Mouse (Mus musculus) CD4-positive, CD25-positive, alpha-beta regulatory T cell (primary cell): ENCODE measurements around the gene Klhl26. TPM values are rescaled to one million over a fixed set of nuclear protein-coding genes. Genes with fewer than 3 reads are reported as not detected.

Experiments
- polyA plus RNA-seq: library from polyadenylated mRNA; unstranded; fragments of 100-300 nt; shearing (Covaris generic); gene quantifications from one replicate; pipeline ENCODE4 v1.2.1, GENCODE M21; 2017

The Klhl26 gene
- polyA plus RNA-seq = 19.3 TPM

DNA sequence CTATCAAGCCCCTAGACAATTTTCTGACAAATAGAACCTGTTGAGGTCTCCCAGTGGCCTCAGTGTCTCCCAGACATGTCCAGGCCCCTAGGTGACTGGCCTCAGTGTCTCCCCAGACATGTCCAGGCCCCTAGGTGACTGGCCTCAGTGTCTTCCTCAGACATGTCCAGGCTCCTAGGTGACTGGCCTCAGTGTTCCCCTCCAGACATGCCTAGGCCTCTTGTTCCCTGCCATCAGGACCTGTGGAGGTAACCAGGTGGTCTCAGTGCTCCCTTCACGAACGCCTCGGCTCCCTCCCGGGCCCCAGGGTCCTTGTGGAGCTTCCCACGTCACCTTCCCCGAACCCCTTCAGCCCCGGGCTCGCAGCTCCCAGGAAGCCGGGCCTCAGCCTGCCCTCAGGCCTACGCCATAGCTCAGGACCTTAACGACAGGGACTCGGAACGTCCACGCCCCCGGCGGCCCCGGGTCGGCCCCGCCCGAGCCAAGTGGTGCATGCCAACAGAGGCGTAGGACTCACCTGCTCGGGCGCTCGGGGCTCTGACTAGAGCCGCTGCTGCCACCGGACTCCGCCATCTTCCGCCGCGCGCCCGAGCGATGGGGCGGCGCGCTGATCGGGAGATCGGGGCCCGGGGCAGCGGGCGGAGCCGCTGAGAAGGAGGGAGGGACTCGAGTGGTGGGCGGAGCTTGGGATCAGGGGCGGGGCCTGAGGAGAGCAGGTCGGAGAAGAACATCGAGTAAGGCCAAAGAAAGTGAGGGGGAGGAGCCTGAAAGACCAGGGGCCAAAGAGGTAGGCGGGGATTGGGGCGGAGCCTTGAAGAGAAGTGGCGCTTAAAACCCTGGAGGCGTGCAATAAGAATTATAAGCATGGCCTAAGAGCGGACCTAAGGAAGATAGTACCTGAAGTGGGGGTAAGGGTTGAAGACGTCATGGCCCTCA lies at the start of gene Klhl26:
Klhl26 (minus strand) TSS at position 636 of the 936 bp plus-strand sequence.

GRCm38 (mm10) chr8:70510228-70510915 lies 33.6 kb upstream of the Klhl26 start, which contains the start of gene Uba52:
TSS of gene Uba52 (minus strand) at chr8:70510801.

DNA sequence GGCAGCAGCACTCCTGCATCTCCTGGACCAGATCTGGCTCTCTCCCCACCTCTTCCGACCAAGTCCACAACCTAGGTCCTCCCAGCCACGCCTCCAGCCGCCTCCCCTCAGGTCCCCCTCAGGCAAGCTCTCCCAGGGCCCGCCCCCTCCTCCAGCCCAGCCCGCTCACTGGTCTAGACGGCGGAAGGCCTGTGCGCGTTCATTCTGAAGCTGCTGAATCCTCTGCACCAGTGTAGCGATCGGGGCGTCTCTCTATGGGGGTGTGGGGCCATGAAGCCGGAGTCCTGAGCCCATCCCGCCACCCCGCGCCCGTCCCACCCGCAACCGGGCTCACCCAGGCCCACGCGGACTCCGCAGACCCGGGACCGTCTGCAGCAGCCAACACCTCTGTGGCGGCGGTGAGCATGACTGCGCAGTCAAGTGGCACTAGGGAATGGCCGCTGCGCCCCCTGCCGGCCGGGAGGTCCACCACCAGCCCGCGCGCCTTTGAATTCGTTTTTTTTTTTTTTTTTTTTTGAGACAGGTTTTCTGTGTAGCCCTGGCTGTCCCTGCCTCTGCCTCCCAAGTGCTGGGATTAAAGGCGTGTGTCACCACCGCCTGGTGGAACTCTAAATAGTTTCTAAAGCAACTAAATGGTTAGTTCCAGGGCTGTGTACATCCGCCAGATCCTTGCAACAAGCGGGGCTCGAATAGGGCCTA lies 29.7 kb upstream of the Klhl26 start, which contains the start of gene Rex1bd:
Rex1bd (minus strand) TSS at position 425 of the 699 bp plus-strand sequence.

GRCm38 (mm10) chr8:70492664-70493640 lies 16.2 kb upstream of the Klhl26 start, which contains the start of gene Crlf1:
TSS of gene Crlf1 (plus strand) at chr8:70493158.

DNA sequence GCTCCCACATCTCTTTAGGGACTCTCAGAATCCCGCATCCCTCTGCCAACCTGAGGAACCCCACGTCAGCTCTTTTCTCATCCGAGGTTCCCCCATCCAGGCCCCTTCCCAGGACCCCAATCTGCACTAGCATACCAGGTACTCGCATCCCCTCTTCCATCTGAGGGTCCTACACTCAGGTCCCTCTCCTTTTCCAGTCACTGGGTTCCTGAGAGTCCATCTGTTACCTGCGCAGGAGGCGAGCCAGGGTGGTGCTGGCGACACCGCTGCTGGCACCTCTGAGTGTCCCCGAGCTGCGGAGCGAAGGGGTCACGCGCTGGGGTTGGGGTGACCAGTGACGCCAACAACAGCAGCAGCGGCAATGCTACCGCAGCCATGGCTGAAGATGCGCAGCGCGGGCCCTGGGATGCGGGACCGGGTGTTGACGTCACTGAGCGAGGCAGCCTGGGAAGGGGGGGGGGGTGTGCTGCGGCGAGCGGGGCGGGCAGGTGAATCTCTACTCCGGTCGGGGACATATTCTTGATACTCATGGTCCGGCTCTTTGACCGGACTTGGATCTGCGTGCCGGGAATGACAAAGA lies 10.3 kb upstream of the Klhl26 start, which contains the start of gene Tmem59l:
Tmem59l (minus strand) TSS at position 418 of the 580 bp plus-strand sequence.

DNA sequence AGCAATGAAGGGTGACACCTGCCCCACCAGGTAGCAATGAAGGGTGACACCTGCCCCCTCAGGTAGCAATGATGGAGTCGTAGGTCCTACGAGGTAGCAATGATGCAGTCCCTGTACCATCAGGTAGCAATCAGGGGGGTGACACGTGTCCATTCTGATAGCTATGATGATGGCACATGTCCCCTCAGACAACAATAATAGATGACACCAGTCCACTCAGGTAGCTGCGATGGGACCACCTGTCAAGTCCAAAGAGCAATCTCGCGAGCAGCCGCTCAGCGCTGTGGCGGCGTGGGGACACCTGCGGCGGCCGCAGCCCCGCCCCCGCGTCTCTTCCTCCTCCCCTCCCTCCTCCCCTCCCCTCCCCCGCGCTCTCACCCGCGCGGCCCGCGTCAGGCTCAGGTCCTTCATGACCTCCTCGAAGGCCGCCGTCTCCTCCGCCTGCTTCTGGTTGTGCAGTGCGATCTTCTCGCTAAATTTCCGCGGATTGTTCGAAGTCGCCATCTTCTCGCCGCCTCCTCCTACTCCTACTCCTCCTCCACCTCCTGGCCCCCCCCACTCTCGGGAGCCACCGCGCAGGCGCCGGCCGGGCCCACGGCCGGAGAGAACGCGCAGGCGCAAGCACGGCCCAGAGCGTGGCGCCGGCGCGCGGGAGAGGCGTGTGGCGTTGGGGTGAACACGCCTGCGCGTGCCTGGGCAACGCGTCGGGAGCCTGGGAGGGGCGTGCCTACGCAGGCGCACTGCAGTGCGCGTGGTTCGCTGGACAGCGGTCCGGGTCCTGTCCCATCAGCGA lies 37.5 kb downstream of the Klhl26 start, which contains the start of gene Crtc1:
Crtc1 (minus strand) TSS at position 525 of the 793 bp plus-strand sequence.

Other genes with a start within 250 kb of the Klhl26 start
- gene Sugp2, start 242.7 kb downstream of the Klhl26 start, polyA plus RNA-seq = 44.0 TPM
- 11.7 TPM for gene Armc6, start 242.5 kb downstream of the Klhl26 start, polyA plus RNA-seq
- 6.7 TPM for gene Homer3, start 194.1 kb downstream of the Klhl26 start, polyA plus RNA-seq
- gene Ddx49, start 174.5 kb downstream of the Klhl26 start, polyA plus RNA-seq = 56.7 TPM
- 351 TPM for gene Cope, start 174.4 kb downstream of the Klhl26 start, polyA plus RNA-seq
- gene Cers1, start 161.2 kb downstream of the Klhl26 start, polyA plus RNA-seq = not detected
- 0.57 TPM for gene Gdf1, start 147.2 kb downstream of the Klhl26 start, polyA plus RNA-seq
- 90.9 TPM for gene Upf1, start 123.7 kb downstream of the Klhl26 start, polyA plus RNA-seq
- 2.5 TPM for gene Comp, start 103.4 kb downstream of the Klhl26 start, polyA plus RNA-seq
- 16.7 TPM for gene Crtc1, start 37.4 kb downstream of the Klhl26 start, polyA plus RNA-seq
- gene Tmem59l, start 10.4 kb upstream of the Klhl26 start, polyA plus RNA-seq = not detected
- not detected for gene Crlf1, start 16.2 kb upstream of the Klhl26 start, polyA plus RNA-seq
- 108 TPM for gene Rex1bd, start 29.8 kb upstream of the Klhl26 start, polyA plus RNA-seq
- gene Uba52, start 33.8 kb upstream of the Klhl26 start, polyA plus RNA-seq = 975 TPM
- 422 TPM for gene Fkbp8, start 50.8 kb upstream of the Klhl26 start, polyA plus RNA-seq
- gene Kxd1, start 51.0 kb upstream of the Klhl26 start, polyA plus RNA-seq = 90.3 TPM
- 39.6 TPM for gene Ell, start 62.5 kb upstream of the Klhl26 start, polyA plus RNA-seq
- gene Isyna1, start 117.4 kb upstream of the Klhl26 start, polyA plus RNA-seq = 95.3 TPM
- gene Ssbp4, start 131.9 kb upstream of the Klhl26 start, polyA plus RNA-seq = 141 TPM
- gene Lrrc25, start 139.2 kb upstream of the Klhl26 start, polyA plus RNA-seq = 0.24 TPM
- not detected for gene Gdf15, start 155.5 kb upstream of the Klhl26 start, polyA plus RNA-seq
- gene Pgpep1, start 183.4 kb upstream of the Klhl26 start, polyA plus RNA-seq = 5.5 TPM
- gene Lsm4, start 196.3 kb upstream of the Klhl26 start, polyA plus RNA-seq = 379 TPM
- gene Jund, start 222.0 kb upstream of the Klhl26 start, polyA plus RNA-seq = 866 TPM
- 0.16 TPM for gene Iqcn, start 226.5 kb upstream of the Klhl26 start, polyA plus RNA-seq
- not detected for gene Gm3336, start 241.6 kb upstream of the Klhl26 start, polyA plus RNA-seq
- gene Pde4c, start 246.8 kb upstream of the Klhl26 start, polyA plus RNA-seq = 0.98 TPM